Mouse (Mus musculus) embryo, embryonic 10.5 days (tissue): ENCODE results near the gene Tsr1.
A peak's percentile ranks its signal among the peaks of the same experiment; 100 is the strongest.

Experiments used
- DNase-seq: peaks from one replicate; pipeline ENCODE4 v3.0.0-alpha.2; 2015; ENCODE audit warnings: low spot score

Gene Tsr1

GRCm38 (mm10) chr11:74897678-74898516 lies at the start of gene Tsr1:
TSS of gene Tsr1 (plus strand) at chr11:74898071.
- DNase-seq: peak; percentile 95

DNA sequence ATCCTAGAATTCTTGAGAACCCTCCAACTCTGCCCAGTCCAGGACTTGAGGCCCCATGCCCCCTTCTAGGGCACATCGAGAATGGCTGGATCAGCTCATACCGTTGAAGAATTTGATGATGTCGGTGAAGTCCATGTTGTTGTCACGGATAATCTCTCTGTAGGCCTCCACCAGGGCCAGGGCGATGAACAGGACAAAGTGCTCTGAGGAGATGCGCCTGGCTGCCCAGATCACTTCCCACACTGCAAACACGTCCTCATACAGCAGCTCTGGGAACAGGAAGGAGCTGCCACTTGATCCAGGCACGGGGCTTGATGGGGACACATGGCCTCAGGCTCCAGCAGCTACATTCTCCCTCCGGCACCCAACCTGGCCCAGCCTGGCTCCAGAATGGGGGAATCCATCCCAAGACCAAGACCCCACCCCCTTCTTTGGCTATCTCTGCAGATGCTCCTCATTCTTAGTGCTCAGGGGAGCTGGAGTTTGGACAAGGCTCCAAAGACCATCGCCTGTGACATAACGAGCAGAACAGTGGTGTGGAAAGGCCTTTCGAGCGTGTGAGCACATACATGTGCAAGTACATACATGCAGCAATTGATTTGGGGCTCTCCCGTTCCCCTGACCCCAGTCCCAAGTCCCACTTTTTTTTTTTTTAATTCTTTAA lies 46.7 kb upstream of the Tsr1 start:
- no peak for DNase-seq

- no peak for DNase-seq
Measured at GRCm38 (mm10) chr11:74857756-74858155, 40.1 kb upstream of the Tsr1 start.

DNA sequence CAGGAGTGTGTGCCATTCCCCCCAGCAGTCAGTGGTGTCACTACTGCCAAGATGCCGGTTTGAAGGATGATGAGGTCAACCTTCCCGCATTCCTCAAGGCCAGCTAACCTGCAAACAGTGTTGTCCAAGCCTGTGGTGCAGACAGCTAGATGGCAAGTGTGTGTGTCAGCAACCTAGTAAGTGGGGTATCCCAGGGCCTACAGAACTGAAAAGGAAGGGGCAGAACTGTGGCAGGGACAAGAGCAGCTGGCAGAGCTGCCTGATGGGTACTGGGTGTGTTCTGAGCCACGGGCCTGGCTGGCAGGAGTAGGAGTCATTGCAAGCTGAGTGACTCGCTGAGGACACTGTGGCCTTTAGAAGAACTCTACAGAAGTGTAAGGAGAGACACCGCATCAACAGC lies 35.7 kb upstream of the Tsr1 start:
- no peak for DNase-seq

- DNase-seq: peak; percentile 61
Measured at GRCm38 (mm10) chr11:74863471-74863870, 34.4 kb upstream of the Tsr1 start.

DNA sequence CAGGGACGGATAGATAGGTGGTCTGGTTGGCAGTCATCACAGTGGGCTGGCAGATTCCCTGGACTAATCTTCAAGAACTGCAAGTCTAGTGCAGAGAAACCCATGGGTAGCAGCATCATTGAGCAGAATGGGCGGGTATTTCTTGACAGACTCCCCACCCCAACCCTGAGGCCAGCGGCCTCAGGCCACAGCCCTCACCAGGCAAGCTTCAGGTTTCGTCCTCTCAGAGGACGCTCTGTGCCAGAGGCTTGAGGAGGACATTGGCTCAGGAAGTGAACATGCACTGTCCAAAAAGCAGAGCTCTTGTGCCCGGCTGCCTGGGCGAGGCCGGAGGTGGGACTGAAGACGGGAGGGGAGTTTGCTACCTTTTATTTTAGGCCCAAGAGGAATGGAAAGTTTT lies 33.5 kb upstream of the Tsr1 start:
- DNase-seq: no peak

DNA sequence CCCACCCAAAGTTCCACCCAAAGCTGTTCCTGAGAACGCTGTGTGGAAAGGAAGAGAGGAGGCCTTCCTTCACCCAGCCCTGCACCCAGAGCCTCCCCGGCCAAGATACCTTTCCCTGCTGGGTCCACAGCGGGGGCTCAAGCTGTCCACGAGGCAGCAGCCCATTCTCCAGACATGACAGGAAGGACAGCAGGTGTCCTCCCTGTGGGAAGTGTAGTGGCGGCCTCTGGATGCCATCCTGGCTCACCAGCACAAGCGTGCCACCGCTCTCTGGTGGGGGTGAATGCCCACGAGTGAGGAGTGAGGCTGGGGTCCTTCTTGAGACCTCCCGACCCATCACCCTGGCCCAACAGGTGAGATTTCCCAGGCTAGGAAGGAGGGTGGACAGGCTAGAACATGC lies 32.6 kb upstream of the Tsr1 start:
- DNase-seq: no peak

GRCm38 (mm10) chr11:74866640-74867039 lies 31.2 kb upstream of the Tsr1 start:
- no peak for DNase-seq

- DNase-seq: no peak
Measured at GRCm38 (mm10) chr11:74867181-74867580, 30.7 kb upstream of the Tsr1 start.

- no peak for DNase-seq
Measured at GRCm38 (mm10) chr11:74868046-74868760, 29.7 kb upstream of the Tsr1 start.

DNA sequence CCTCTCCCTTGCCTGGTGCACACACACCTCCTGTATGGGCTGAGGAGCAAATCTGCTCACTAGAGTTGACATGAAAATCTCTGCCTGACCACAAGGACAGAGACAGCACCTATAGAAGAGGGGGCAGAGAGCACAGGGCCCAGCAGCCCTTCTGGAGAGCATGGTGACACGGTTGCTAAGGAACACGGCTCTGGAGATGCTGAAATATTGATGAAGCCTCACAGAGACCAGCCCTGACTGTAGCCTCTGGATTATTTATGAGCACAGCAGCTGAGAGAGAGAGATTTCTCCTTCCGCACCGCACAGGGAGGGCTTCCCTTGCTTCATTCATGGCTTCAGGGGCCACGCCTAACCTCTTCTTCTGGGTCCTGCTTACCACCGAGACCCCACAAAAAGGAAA lies 28.3 kb upstream of the Tsr1 start:
- DNase-seq: no peak

DNA sequence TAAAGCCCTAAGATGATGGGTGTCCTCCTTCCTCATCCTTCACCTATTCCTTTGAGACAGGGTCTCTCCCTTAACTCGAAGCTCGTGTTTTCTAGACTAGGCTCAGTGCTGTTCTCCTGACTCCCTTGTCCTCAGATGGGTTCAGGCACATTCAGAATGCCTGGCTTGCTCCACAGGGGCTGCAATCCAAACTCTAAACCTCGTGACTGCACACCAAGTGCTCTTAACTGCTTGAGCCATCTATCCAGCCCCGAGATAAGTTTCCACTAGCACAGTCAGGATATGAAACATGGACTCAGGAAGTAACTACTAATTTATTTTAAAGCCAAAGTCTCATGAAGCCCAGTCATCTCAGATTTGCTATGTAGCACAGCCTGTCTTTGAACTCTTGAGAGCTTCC lies 27.3 kb upstream of the Tsr1 start:
- DNase-seq: no peak

- no peak for DNase-seq
Measured at GRCm38 (mm10) chr11:74870991-74871622, 26.8 kb upstream of the Tsr1 start.

- DNase-seq: no peak
Measured at GRCm38 (mm10) chr11:74874630-74875029, 23.2 kb upstream of the Tsr1 start.

- peak; percentile 82 for DNase-seq
Measured at GRCm38 (mm10) chr11:74876801-74877200, 21.1 kb upstream of the Tsr1 start.

DNA sequence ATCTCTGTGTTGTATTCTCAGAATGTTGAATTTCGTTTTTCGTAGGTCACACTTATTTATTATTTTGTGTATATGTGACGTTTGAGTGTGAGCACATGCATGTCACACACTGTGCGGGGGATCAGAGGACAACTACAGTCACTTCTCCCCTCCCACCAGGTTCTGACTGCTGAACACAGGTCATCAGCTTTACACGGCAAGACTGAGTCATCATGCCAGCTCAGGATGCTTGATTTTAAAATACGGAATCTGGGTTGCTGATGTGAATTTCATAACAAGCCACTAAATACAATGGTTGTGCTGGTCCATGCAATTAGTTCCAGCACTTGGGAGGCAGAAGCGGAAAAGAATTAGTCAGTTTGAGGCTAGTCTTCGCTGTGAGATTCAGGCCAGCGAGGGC lies 16.9 kb upstream of the Tsr1 start:
- DNase-seq: no peak

DNA sequence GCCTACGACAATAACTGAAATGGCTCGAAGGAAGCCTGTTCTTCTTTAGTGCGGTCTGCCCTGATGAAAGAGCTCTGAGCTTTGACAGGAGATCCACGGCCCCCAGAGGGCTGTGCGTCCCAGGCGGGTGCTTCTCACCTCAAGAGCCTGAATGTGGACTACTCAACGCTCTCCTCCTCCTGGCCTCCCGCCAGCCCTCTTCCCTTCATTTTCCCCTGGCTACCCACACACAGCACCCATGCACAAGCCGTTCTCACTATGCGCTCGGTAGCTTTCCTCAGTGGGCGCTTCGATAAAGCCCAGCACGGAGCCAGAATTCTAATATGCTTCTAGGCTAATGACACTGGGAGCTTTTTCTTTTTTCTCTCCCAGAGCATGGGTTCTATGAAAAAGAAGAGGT lies 15.9 kb upstream of the Tsr1 start:
- no peak for DNase-seq

- DNase-seq: no peak
Measured at GRCm38 (mm10) chr11:74883098-74883497, 14.8 kb upstream of the Tsr1 start.

DNA sequence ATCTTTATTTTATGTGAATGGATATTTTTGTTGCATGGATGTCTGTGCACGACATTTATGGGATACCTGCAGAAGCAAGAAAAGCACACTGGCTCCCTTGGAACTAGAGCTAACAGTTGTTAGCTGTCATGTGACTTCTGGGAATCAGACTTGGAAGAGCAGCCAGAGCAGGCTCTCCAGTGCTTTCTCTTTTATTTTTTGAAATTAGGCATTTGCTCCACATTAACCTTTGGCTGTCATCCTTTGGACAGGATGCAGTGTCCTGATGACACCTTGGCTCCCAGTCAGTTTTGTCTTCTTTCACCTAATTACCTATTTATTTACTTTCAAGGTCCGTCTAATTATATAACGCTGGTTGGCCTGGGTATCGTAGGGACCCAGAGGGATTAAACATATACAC lies 3.3 kb upstream of the Tsr1 start:
- no peak for DNase-seq

DNA sequence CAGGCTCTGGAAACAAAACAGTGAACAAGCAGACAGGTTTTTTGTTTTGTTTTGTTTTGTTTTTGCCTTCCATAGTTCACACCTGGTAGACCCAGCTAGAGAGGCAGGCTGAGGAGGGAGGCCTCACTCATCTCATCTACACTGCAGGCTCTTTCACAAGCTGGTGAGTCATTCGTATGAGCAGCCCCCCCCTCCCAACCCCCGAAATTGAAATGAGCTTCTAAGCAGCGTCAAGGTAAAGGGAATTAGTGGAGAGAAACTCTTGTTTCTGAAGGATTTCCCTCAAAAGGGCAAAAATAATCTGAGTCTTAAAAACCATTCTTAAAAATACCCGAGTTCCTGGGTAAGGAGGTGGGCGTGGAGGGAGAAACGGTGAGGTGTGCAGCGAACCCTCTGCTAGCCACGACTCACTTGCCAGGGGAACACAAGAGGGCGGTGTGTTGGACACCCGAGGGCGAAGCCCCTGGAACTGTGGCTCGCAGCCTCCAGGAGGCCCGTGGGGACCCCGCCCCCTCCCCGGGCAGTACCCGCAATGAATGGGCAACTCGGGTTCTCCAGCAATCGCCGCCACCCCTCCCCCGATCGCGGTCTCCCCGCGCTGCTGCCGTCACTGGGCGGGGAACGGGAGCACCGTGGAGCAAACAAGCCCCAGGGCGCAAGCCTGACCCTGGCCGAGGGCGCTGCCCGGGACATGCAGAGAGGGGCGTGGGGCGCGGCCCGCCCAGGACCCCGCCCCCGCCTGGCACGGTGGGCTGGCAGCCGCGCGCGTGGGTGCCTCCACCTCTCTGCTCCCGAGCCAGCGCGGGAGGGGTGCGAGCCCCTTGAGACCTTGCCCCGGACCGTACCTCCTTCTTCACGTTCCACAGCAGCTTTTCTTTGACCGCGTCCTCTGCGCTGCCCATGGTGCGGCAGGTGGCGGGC lies 1.6 kb upstream of the Tsr1 start:
- DNase-seq: peak; percentile 46

DNA sequence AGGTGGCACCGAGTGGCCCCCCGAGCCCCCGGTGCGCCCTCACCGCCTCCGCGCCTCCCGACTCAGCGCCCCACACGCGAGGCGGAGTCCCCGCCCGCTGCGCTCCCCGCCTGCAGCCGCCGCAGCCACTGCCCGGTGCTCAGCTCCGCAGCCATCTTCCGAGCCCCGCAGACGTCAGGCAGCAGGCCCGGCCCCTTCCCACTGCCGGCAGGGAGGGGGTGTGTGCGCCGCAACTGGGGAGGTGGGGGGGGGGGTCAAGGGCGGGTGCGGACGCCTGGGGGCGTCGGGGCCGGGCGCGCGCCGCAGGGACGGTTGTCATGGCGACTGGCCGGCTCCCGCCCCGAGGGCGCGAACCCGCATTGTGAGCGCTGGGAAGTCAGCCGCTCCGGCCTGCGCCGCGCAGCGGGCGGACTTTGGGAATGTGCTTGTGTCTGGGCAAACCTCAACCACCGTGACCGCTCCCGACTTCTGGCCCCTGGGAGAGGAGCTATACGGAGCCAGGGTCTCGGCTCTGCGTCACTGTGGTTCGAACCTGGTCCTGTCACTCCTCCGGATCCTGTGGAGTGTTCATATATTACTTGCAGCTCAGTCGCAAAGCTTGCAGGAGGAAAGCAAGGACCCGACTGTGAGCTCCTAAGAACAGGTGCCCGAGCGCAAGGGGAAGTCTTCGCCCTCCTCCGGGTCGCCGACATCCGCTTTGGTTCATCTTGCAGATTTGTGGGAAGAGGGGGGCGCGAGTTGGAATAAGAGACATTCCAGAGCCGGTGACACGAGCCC lies 782 bp upstream of the Tsr1 start, which contains the start of gene Sgsm2:
Sgsm2 (minus strand) TSS at position 160 of the 777 bp plus-strand sequence.
- peak; percentile 81 for DNase-seq
